Mouse (Mus musculus) spleen, adult 2 months (tissue): ENCODE measurements around the gene Myl7. TPM values are rescaled to one million over a fixed set of nuclear protein-coding genes. Genes with fewer than 3 reads are reported as not detected.
A peak's percentile ranks its signal among the peaks of the same experiment; 100 is the strongest.

Source experiments
- DNase-seq, 2 experiments: peaks; one replicate each; pipeline versions ENCODE4 v3.0.0 to v3.0.0-alpha.2; 2012 to 2021; ENCODE audit warnings: low spot score in 2 of 2, low read depth in 1 of 2
- H3K27ac ChIP-seq: fragments of 200-500 bp; 2 replicates; pipeline ENCODE4 v1.5.1; 2012; ENCODE audit warnings: low read length, inconsistent platforms; ENCODE audit not compliant: insufficient read depth
- H3K27me3 ChIP-seq: fragments of 200-500 bp; 2 replicates; pipeline ENCODE4 v1.6.1; 2012; ENCODE audit warnings: mild to moderate bottlenecking, moderate library complexity, low read length, inconsistent platforms; ENCODE audit not compliant: control insufficient read depth, insufficient read depth
- H3K36me3 ChIP-seq: fragments of 200-500 bp; 2 replicates; pipeline ENCODE4 v1.6.1; 2012; ENCODE audit warnings: mild to moderate bottlenecking, low read length, inconsistent platforms; ENCODE audit not compliant: control insufficient read depth, insufficient read depth
- H3K4me1 ChIP-seq: fragments of 200-500 bp; 2 replicates; pipeline ENCODE4 v1.6.1; 2011; ENCODE audit warnings: inconsistent platforms; ENCODE audit not compliant: control insufficient read depth, insufficient read depth, insufficient read length
- H3K4me3 ChIP-seq: fragments of 200-500 bp; 2 replicates; pipeline ENCODE4 v1.5.1; 2011; ENCODE audit warnings: mild to moderate bottlenecking, inconsistent platforms; ENCODE audit not compliant: insufficient read depth, insufficient read length; ENCODE audit errors: extremely low read depth
- CTCF ChIP-seq: fragments of 200-500 bp; IDR thresholded peaks from 2 replicates; pipeline ENCODE4 v1.5.1; 2011; ENCODE audit warnings: mild to moderate bottlenecking, inconsistent platforms; ENCODE audit not compliant: insufficient read depth, insufficient read length, insufficient replicate concordance; ENCODE audit errors: extremely low read depth
- POLR2A ChIP-seq: fragments of 200-500 bp; IDR thresholded peaks from 2 replicates; pipeline ENCODE4 v1.6.1; 2011; ENCODE audit warnings: low read depth, low read length, inconsistent platforms
- WGBS: fragments of 180-500 bp; shearing (Covaris S2); methylation state at CpG from one replicate; pipeline ENCODE4 v1.1.7; 2018; 5-methylcytosine and 5-hydroxymethylcytosine counted together
- polyA plus RNA-seq: library from polyadenylated mRNA; depleted of rRNA; stranded (reverse); fragments of >200 nt; gene quantifications from 2 replicates; pipeline ENCODE4 v1.2.3, GENCODE M21; 2012

The Myl7 gene
- polyA plus RNA-seq, 1 experiment: 0.54 TPM

DNA sequence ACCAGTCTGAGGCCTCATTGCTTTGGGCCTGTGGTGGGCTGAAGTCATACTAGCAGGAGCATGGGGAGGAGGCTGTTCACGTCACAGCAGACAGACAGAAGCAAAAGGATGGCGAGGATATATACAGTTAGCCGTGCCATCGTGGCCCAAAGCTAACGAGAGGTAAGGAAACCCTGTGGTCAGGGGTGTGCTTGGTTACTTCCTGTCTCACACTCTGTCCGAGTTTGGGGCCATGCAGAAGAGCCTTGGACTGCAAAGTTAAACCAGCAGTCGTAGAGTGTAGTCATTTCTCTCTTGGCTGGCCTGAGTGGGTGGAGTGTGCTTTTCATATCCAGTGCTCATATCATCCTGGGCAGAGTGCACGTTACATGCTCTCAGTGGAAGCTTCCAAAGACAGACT, 16.1 kb downstream of the Myl7 start:
- peaks cover 3% of the 10 kb centered on the region; the same call in 1 of the 2 replicates for H3K4me1 ChIP-seq
- no peaks in the 10 kb centered on the region for H3K27me3 ChIP-seq
- WGBS: 18% methylated on average over 8 of the region's 8 CpGs
- no peaks in the 10 kb centered on the region for H3K36me3 ChIP-seq
- peak in 1 of 2 experiments; percentile 20 for DNase-seq
- TF ChIP-seq POLR2A (no peak), CTCF (no peak)
- H3K4me3 ChIP-seq: no peak overlapping the region
- no peak overlapping the region for H3K27ac ChIP-seq

DNA sequence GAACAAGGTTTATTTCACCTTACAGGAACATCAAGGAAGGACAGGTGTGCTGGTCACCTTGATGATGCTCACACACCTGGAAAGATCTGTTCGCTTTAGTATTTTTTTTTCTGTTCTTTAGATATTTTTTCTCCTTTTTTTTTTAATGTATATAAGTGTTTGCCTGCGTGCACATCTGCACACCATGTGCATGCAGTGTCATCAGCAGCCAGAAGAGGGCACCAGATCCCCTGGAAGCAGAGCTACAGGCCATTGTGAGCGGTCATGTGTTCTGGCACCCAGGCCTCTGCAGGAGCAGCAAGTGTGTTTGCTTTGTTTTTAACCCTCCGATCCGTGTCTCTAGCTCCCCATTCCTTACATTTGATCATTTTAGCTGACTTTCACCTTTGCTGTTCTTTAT, 18.7 kb downstream of the Myl7 start:
- Histone ChIP-seq H3K4me1 (peaks cover 3% of the 10 kb centered on the region; the same call in 1 of the 2 replicates), H3K4me3 (no peak overlapping the region), H3K27ac (no peak overlapping the region)

DNA sequence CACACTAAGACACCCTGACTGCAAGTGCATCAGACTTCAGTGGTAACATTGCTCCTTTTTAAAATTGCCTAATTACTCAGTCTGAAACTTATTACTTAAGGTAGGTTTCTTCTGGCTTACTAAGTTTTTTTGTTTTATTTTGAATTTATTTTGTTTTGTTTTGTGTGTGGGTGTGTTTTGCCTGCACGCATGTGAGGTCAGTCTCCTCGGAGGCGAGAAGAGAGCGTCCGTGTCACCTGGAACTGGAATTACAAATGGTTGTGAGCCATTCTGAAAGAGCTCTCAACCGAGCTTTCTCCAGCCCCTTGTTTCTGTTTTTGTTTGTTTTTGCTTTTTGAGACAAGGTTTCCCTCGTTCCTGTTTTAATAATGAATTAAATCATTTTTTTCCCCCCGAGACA, 19.9 kb downstream of the Myl7 start:
- H3K4me3 ChIP-seq: no peak overlapping the region
- peaks cover 9% of the 10 kb centered on the region for H3K36me3 ChIP-seq
- H3K4me1 ChIP-seq: peaks cover 3% of the 10 kb centered on the region; the same call in 1 of the 2 replicates
- TF ChIP-seq CTCF (no peak), POLR2A (no peak)
- 55% methylated on average over 8 of the region's 8 CpGs for WGBS
- DNase-seq: no peak
- no peaks in the 10 kb centered on the region for H3K27me3 ChIP-seq
- peak overlapping the region; percentile 76 for H3K27ac ChIP-seq

More for the DNA sequence above, 18.7 kb downstream of the Myl7 start:
- no peaks in the 10 kb centered on the region for H3K36me3 ChIP-seq
- 93% methylated on average over 5 of the region's 5 CpGs for WGBS
- H3K27me3 ChIP-seq: no peaks in the 10 kb centered on the region
- peak in 1 of 2 experiments; percentile 33 for DNase-seq
- TF ChIP-seq CTCF (peak; percentile 41; the same call in 1 of the 2 replicates), POLR2A (no peak)

DNA sequence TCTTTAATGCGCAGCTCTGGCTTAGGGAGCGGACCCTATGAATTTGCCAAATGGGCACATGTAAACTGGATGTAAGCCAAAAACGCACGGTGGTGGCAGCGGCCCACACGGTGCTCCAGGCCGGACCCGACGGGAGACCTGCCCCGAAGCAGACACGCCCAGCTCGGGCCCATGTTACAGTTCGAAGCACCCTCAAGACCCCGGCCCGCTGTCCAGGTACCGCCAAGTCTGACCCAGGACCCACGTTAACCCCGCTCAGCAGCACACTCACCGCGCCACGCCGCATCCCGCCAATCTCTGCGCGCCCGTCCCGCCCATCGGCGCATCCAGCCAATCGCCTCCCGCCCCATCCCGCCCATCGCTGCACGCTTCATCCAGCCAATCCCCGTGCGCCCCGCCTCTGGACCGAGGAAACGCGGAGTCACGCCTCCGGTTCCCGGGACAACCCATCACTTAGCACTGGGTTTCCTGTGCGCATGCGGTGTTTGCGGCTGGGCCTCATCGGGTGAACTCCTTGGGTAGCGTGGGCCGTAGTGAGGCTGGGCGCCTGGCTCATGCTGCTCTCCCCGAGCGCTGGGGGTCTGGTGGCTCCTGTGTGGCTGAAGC, 20.6 kb downstream of the Myl7 start, which contains the start of gene Pold2:
Gene Pold2 (minus strand): TSS at position 372 of the 606 bp plus-strand sequence.
- peak within 1 kb of the TSS; percentile 76 for H3K27ac ChIP-seq
- TF ChIP-seq CTCF (no peak), POLR2A (no peak)
- peaks cover 3% of the 10 kb centered on the region; the same call in 1 of the 2 replicates for H3K4me1 ChIP-seq
- no peaks in the 10 kb centered on the region for H3K27me3 ChIP-seq
- under 1% methylated on average over 52 of the region's 52 CpGs for WGBS
- H3K4me3 ChIP-seq: peak within 1 kb of the TSS; percentile 84
- peak; percentile 95 to 98 for DNase-seq
- peaks cover 15% of the 10 kb centered on the region for H3K36me3 ChIP-seq

DNA sequence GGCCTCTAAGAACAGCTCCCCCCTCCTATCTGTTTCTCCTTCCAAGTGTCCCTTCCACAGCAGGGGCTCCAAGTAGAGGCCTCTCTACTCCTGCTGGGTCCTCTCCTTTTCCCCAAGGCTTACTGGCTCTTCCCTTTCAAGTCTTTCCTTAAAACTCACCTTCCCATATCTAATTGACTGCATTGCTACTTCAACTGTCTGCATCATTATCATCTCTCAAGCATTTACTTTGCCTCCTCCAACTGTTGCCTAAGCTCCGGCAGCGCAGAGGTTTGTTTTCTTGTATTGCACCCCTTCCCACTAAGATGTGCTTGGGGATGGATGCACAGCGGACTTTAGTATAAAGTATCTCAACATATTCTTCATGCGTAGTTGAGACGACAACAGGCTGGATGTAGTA, 21.2 kb downstream of the Myl7 start:
- TF ChIP-seq POLR2A (no peak), CTCF (no peak)
- no peak for DNase-seq
- WGBS: 2% methylated on average over 5 of the region's 5 CpGs
- H3K4me1 ChIP-seq: peaks cover 3% of the 10 kb centered on the region; the same call in 1 of the 2 replicates
- peaks cover 17% of the 10 kb centered on the region for H3K36me3 ChIP-seq
- peak overlapping the region; percentile 84 for H3K4me3 ChIP-seq
- no peaks in the 10 kb centered on the region for H3K27me3 ChIP-seq
- H3K27ac ChIP-seq: no peak overlapping the region

DNA sequence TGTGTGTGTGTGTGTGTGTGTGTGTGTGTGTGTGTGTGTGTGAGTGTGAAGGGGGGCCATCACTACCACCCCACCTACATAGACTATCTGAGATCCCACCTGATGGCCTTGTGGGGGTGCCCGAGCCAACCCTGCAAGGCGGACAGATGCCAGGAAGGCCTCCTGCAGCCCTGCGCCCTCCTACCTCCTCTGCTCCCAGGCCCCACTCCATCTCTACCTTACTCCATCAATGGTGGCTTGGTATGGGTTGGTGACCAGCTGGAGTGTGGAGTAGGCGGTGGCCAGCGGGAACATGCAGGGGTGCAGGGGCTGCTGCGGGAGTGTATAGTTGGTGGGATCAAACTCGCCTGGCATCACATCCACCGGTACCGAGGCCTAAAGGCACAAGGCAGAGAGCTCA, 25.4 kb downstream of the Myl7 start:
- Histone ChIP-seq H3K4me1 (no peaks in the 10 kb centered on the region; the same call in 1 of the 2 replicates), H3K27me3 (no peaks in the 10 kb centered on the region), H3K36me3 (peaks cover 27% of the 10 kb centered on the region), H3K27ac (no peak overlapping the region), H3K4me3 (no peak overlapping the region)
- 98% methylated on average over 9 of the region's 9 CpGs for WGBS
- DNase-seq: no peak
- TF ChIP-seq POLR2A (no peak), CTCF (no peak)

DNA sequence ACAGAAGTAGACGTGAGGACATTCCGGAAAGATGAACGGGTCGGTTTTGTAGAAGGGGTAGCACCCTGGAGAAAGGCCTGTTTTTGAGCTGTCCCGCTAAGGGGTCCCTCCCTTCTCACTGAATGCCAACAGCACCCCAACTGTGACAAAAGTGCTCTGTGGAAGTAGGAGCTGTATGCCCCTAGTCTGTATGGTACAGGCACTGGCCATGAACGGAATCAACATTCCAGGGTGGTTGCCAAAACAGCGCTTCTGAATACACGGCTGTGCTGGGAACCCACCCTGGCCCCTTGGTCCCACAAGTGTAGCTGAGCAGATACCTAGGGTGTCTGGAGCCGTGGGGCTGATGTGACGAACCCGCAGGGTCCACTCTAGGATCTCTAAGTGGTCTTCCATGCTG, 25.9 kb downstream of the Myl7 start:
- Histone ChIP-seq H3K4me3 (no peak overlapping the region), H3K36me3 (peaks cover 27% of the 10 kb centered on the region)

More for the DNA sequence above, 25.9 kb downstream of the Myl7 start:
- WGBS: 92% methylated on average over 11 of the region's 11 CpGs
- no peak for TF ChIP-seq POLR2A
- TF ChIP-seq CTCF: no peak
- Histone ChIP-seq H3K27me3 (no peaks in the 10 kb centered on the region), H3K4me1 (no peaks in the 10 kb centered on the region; the same call in 1 of the 2 replicates), H3K27ac (no peak overlapping the region)
- no peak for DNase-seq
